Mouse (Mus musculus) heart, embryonic 16.5 days (tissue): ENCODE data around the gene Camkmt. TPM values are rescaled to one million over a fixed set of nuclear protein-coding genes. Genes with fewer than 3 reads are reported as not detected.

Experiments used
- ATAC-seq: fragments of 200-750 bp; cut with Nextera tagmentation; replicated peaks from 2 replicates; pipeline ENCODE4 v1.8.0; 2017; ENCODE audit warnings: moderate number of reproducible peaks; ENCODE audit not compliant: insufficient read depth, low FRiP score; ENCODE audit errors: extremely low read depth
- H3K27ac ChIP-seq: fragments of 300-500 bp; sonication (generic); 2 replicates; pipeline ENCODE4 v1.5.1; 2014; ENCODE audit warnings: mild to moderate bottlenecking, low read length, control low read depth, moderate library complexity
- H3K27me3 ChIP-seq: fragments of 300-500 bp; sonication (generic); 2 replicates; pipeline ENCODE4 v1.6.1; 2014; ENCODE audit warnings: low read length, mixed read lengths; ENCODE audit not compliant: control insufficient read depth, insufficient read depth
- H3K36me3 ChIP-seq: fragments of 300-500 bp; sonication (generic); 2 replicates; pipeline ENCODE4 v1.6.1; 2014; ENCODE audit not compliant: control insufficient read depth, insufficient read depth
- H3K4me1 ChIP-seq: fragments of 300-500 bp; sonication (generic); 2 replicates; pipeline ENCODE4 v1.6.1; 2014; ENCODE audit warnings: low read length, mixed read lengths; ENCODE audit not compliant: control insufficient read depth, insufficient read depth
- H3K4me2 ChIP-seq: fragments of 300-500 bp; sonication (generic); 2 replicates; pipeline ENCODE4 v1.6.1; 2014; ENCODE audit warnings: low read depth, mild to moderate bottlenecking, control low read depth, low read length
- H3K4me3 ChIP-seq: fragments of 300-500 bp; sonication (generic); 2 replicates; pipeline ENCODE4 v1.5.1; 2014; ENCODE audit warnings: mild to moderate bottlenecking, control low read depth, low read length
- H3K9ac ChIP-seq: fragments of 300-500 bp; sonication (generic); 2 replicates; pipeline ENCODE4 v1.6.1; 2014; ENCODE audit warnings: low read length, control low read depth
- H3K9me3 ChIP-seq: fragments of 300-500 bp; sonication (generic); replicated peaks from 2 replicates; pipeline ENCODE4 v1.6.1; 2016; ENCODE audit warnings: low read length; ENCODE audit not compliant: control insufficient read depth
- WGBS: fragments of 180-500 bp; shearing (Covaris S2); extraction: QIAGEN DNeasy Blood & Tissue Kit; methylation state at CpG from one replicate; pipeline ENCODE4 v1.1.7; 2014; 5-methylcytosine and 5-hydroxymethylcytosine counted together
- polyA plus RNA-seq: library from polyadenylated mRNA; unstranded; fragments of >200 nt; fragmentation: Nextera tagmentation; extraction: Ambion mirVana; gene quantifications from 2 replicates; pipeline ENCODE4 v1.2.1, GENCODE M21; 2015

Camkmt gene
- polyA plus RNA-seq, 1 experiment from 2014 or later = 6.7 TPM

DNA sequence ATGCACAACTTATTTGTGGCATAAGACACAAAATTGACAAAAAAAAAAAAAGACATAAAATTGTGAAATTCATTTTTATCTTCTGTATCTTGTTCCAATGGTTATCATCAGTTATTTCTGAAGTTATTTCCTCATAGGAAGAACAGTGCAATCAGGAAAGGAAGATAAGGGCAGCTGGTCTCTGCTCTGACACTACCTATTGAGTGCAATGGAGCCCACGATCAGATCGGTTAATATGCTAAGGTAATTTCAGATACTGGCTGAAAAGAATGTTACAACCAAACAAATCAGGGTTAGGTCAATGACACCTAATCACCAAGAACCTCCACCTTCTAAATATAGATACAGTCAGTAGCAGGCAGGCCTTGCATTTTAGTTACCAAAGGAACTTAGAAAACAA lies 5.0 kb upstream of the Camkmt start:
- Histone ChIP-seq H3K4me3 (no peak overlapping the region), H3K36me3 (peaks cover 7% of the 10 kb centered on the region; the same call in 1 of the 2 replicates), H3K4me1 (peaks cover 24% of the 10 kb centered on the region), H3K9ac (no peak overlapping the region), H3K9me3 (no peaks in the 10 kb centered on the region), H3K27ac (no peak overlapping the region), H3K27me3 (no peaks in the 10 kb centered on the region), H3K4me2 (no peak overlapping the region)
- 61% methylated on average over 2 of the region's 2 CpGs for WGBS
- no peak for ATAC-seq

GRCm38 (mm10) chr17:85086501-85086900 lies 3.9 kb upstream of the Camkmt start:
- H3K4me1 ChIP-seq = peaks cover 27% of the 10 kb centered on the region
- H3K27me3 ChIP-seq = no peaks in the 10 kb centered on the region
- H3K27ac ChIP-seq = peak overlapping the region; percentile 48
- 43% methylated on average over 1 of the region's 1 CpGs for WGBS
- H3K4me3 ChIP-seq = no peak overlapping the region
- H3K4me2 ChIP-seq = no peak overlapping the region
- H3K9me3 ChIP-seq = no peaks in the 10 kb centered on the region
- no peak overlapping the region for H3K9ac ChIP-seq
- no peak for ATAC-seq
- no peaks in the 10 kb centered on the region for H3K36me3 ChIP-seq

- peak overlapping the region; percentile 27; the same call in 1 of the 2 replicates for H3K4me2 ChIP-seq
- no peaks in the 10 kb centered on the region for H3K9me3 ChIP-seq
- H3K27ac ChIP-seq = peak overlapping the region; percentile 78
- ATAC-seq = no peak
- H3K36me3 ChIP-seq = no peaks in the 10 kb centered on the region
- no peak overlapping the region for H3K9ac ChIP-seq
- no peaks in the 10 kb centered on the region for H3K27me3 ChIP-seq
- H3K4me3 ChIP-seq = no peak overlapping the region
- H3K4me1 ChIP-seq = peaks cover 28% of the 10 kb centered on the region
- WGBS = 52% methylated on average over 5 of the region's 5 CpGs
Observed at GRCm38 (mm10) chr17:85087591-85087990, 2.8 kb upstream of the Camkmt start.

- WGBS = 83% methylated on average over 11 of the region's 11 CpGs
- Histone ChIP-seq H3K27ac (no peak overlapping the region), H3K4me2 (no peak overlapping the region), H3K27me3 (no peaks in the 10 kb centered on the region), H3K9me3 (no peaks in the 10 kb centered on the region), H3K4me3 (no peak overlapping the region), H3K36me3 (no peaks in the 10 kb centered on the region), H3K9ac (no peak overlapping the region), H3K4me1 (peaks cover 28% of the 10 kb centered on the region)
- no peak for ATAC-seq
Observed at GRCm38 (mm10) chr17:85088401-85088800, 2.0 kb upstream of the Camkmt start.

- Histone ChIP-seq H3K4me2 (peak overlapping the region; percentile 78), H3K27ac (no peak overlapping the region), H3K4me1 (peaks cover 28% of the 10 kb centered on the region), H3K36me3 (no peaks in the 10 kb centered on the region), H3K27me3 (no peaks in the 10 kb centered on the region), H3K4me3 (peak overlapping the region; percentile 95; the same call in 1 of the 2 replicates), H3K9me3 (no peaks in the 10 kb centered on the region), H3K9ac (no peak overlapping the region)
- 56% methylated on average over 6 of the region's 6 CpGs for WGBS
- ATAC-seq = no peak
Observed at GRCm38 (mm10) chr17:85089011-85089410, 1.3 kb upstream of the Camkmt start.

DNA sequence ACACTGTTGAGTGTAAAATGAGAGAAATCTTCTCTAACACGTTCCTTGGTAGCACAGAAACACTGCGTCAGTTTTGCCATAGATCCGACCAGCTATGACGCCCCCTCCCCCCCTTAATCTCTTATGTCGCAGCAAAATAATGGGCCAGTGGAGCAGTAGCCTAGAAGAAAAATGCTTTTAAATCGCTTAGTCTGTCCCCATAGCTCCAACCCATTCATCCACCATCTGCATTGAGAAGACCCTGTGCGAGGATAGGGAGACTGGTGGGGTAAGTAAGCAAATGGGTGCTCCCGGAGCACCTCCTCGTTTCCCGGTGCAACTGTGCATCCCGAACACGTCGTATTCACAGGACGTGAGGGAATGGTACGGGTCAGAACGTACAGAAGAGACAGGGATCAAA lies 731 bp upstream of the Camkmt start:
- Histone ChIP-seq H3K9me3 (no peaks in the 10 kb centered on the region), H3K27ac (peak overlapping the region; percentile 85)
- ATAC-seq = no peak

DNA sequence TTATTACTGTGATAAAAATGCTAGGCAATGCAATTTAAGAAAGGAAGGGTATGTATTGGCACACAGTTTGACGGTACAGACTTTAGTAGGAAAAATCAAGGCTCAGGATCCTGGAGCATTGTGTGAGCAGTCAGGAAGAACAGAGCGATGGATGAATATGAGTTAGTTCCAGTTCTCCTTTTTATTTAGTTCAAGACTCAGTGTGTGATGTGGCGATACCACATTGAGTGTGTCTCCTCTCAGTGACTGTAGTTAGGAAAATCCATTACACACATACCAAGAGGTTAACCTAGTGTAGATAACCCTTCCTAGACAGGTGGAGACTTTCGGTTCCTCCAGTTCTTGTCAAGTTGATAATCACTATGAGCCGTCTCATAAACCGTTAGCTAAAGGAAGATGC lies 1.4 kb downstream of the Camkmt start:
- no peaks in the 10 kb centered on the region for H3K27me3 ChIP-seq
- WGBS = 85% methylated on average over 6 of the region's 6 CpGs
- H3K4me1 ChIP-seq = peaks cover 17% of the 10 kb centered on the region
- H3K9me3 ChIP-seq = no peaks in the 10 kb centered on the region
- H3K4me2 ChIP-seq = no peak overlapping the region; the same call in 1 of the 2 replicates
- H3K9ac ChIP-seq = no peak overlapping the region
- no peak overlapping the region; the same call in 1 of the 2 replicates for H3K4me3 ChIP-seq
- ATAC-seq = no peak
- no peak overlapping the region for H3K27ac ChIP-seq
- H3K36me3 ChIP-seq = no peaks in the 10 kb centered on the region

More for the DNA sequence above, 731 bp upstream of the Camkmt start:
- H3K9ac ChIP-seq = peak overlapping the region; percentile 86
- H3K4me2 ChIP-seq = peak overlapping the region; percentile 78
- H3K36me3 ChIP-seq = no peaks in the 10 kb centered on the region
- 1% methylated on average over 16 of the region's 16 CpGs for WGBS
- peaks cover 28% of the 10 kb centered on the region for H3K4me1 ChIP-seq
- H3K4me3 ChIP-seq = peak overlapping the region; percentile 95
- H3K27me3 ChIP-seq = no peaks in the 10 kb centered on the region

GRCm38 (mm10) chr17:85096396-85096795 lies 6.0 kb downstream of the Camkmt start:
- Histone ChIP-seq H3K36me3 (peaks cover 18% of the 10 kb centered on the region), H3K9me3 (peaks cover 12% of the 10 kb centered on the region), H3K4me1 (peaks cover 2% of the 10 kb centered on the region), H3K27ac (no peak overlapping the region), H3K4me2 (no peak overlapping the region), H3K27me3 (no peaks in the 10 kb centered on the region), H3K9ac (no peak overlapping the region), H3K4me3 (no peak overlapping the region)
- WGBS = 86% methylated on average over 3 of the region's 3 CpGs
- ATAC-seq = no peak

GRCm38 (mm10) chr17:85098677-85099323 lies 8.4 kb downstream of the Camkmt start:
- Histone ChIP-seq H3K36me3 (peaks cover 18% of the 10 kb centered on the region), H3K9ac (no peak overlapping the region), H3K27me3 (no peaks in the 10 kb centered on the region), H3K27ac (no peak overlapping the region), H3K4me3 (no peak overlapping the region), H3K9me3 (peaks cover 12% of the 10 kb centered on the region), H3K4me2 (no peak overlapping the region), H3K4me1 (no peaks in the 10 kb centered on the region)
- ATAC-seq = no peak
- WGBS = 89% methylated on average over 7 of the region's 7 CpGs
